Mouse (Mus musculus): Measurements from ENCODE around the gene Ergic1.

- TF ChIP-seq CTCF (IDR thresholded peaks at IDR 0.05; ENCODE audit: extremely low read depth, insufficient read depth, insufficient read length, insufficient replicate concordance) (no peak), POLR2A (IDR thresholded peaks at IDR 0.05; ENCODE audit: low read depth, low read length) (no peak)
Observed at GRCm38 (mm10) chr17:26634539-26634938, 73.2 kb downstream of the Ergic1 start.
